In the genomic region with DNA sequence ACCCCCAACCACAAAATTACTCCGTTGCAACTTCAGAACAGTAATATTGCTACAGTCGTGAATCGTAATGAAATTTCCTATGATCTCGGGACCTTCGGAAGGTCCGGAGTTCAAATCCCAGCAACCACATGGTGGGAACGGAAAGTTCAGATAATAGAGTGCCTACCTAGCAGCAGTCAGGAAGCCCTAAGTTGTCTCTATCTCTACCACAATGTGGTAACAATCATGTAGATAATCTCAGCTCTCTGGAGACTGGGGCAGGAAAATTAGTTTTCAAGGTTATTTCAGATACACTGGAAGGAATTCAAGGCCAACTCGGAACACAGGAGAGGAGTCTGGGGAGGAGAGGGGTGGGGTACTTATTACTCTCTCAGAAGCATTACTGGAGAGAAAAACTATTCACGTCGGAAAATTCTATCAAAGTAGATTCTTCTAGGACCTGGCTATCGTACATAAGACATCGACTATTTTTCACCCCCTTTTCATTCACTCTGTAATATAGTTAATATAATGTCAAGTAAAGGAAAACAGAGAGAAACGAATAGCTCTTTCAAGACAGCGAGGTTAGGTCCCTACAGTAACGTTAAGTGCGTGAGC, we compare ENCODE assay signal across 8 mouse cellular contexts. TPM values are rescaled to one million over a fixed set of nuclear protein-coding genes. Genes with fewer than 3 reads are reported as not detected.
DNase-seq lines count a peak whose midpoint lies in the region; ATAC-seq and TF ChIP-seq lines count a peak whose summit lies in the region.
"Had no signal": no experiment of that assay in that cellular context is flagged by ENCODE, and none has a peak within 500 bp of the region (broad histone marks: within the 10 kb centered on the region; RNA-seq: fewer than 3 reads in every experiment).

No protein-coding gene starts in this region.

- H3K27me3 ChIP-seq in intestine, embryonic 16.5 days (replicated peaks; ENCODE audit: control insufficient read depth, insufficient read depth, low read length): no peaks in the 10 kb centered on the region
- peaks cover 5% of the 10 kb centered on the region; the same call in 1 of the 2 replicates for H3K27me3 ChIP-seq in neural tube, embryonic 15.5 days (replicated peaks)

- H3K9me3 ChIP-seq in intestine, embryonic 16.5 days (ENCODE audit: control insufficient read depth, low read length): no peaks in the 10 kb centered on the region
- H3K9me3 ChIP-seq in neural tube, embryonic 15.5 days (replicated peaks): no peaks in the 10 kb centered on the region

- ATAC-seq in intestine, embryonic 16.5 days: peak; percentile 4; the same call in 1 of the 2 replicates
- ATAC-seq in neural tube, embryonic 15.5 days (ENCODE audit: low FRiP score): 0 out of 2 replicates have a peak, but pooled peaks have one; percentile 19

- peak overlapping the region; percentile 99; the same call in 1 of the 2 replicates for H3K9ac ChIP-seq in intestine, embryonic 16.5 days (ENCODE audit: low read depth, low read length)
- peak overlapping the region; percentile 100 for H3K9ac ChIP-seq in neural tube, embryonic 15.5 days (replicated peaks)

- peaks cover 28% of the 10 kb centered on the region for H3K4me1 ChIP-seq in lung, adult 2 months (ENCODE audit: control insufficient read depth, insufficient read depth, low read length)
- H3K4me1 ChIP-seq in embryonic fibroblast, embryonic 13.5 days (ENCODE audit: control insufficient read depth, insufficient read depth, low read length): peaks cover 5% of the 10 kb centered on the region; the same call in 1 of the 2 replicates
- peaks cover 21% of the 10 kb centered on the region for H3K4me1 ChIP-seq in intestine, embryonic 16.5 days (ENCODE audit: control insufficient read depth, insufficient read depth, low read length)
- H3K4me1 ChIP-seq in neural tube, embryonic 15.5 days: peaks cover 36% of the 10 kb centered on the region

- H3K36me3 ChIP-seq in intestine, embryonic 16.5 days (ENCODE audit: control insufficient read depth, insufficient read depth, low read length): no peaks in the 10 kb centered on the region
- H3K36me3 ChIP-seq in neural tube, embryonic 15.5 days: peaks cover 6% of the 10 kb centered on the region; the same call in 1 of the 2 replicates

- TF ChIP-seq POLR2A in lung, adult 2 months (IDR thresholded peaks at IDR 0.05; ENCODE audit: borderline replicate concordance, extremely low read depth, low read depth, low read length): no peak
- TF ChIP-seq POLR2A in embryonic fibroblast, embryonic 13.5 days (IDR thresholded peaks at IDR 0.05; ENCODE audit: low read depth, low read length): no peak

- TF ChIP-seq CTCF in lung, adult 2 months (IDR thresholded peaks at IDR 0.05; ENCODE audit: insufficient read depth, low read length): no peak
- TF ChIP-seq CTCF in embryonic fibroblast, embryonic 13.5 days (IDR thresholded peaks at IDR 0.05; ENCODE audit: borderline replicate concordance, insufficient read depth, low read length): no peak

- peak overlapping the region; percentile 56 for H3K4me2 ChIP-seq in intestine, embryonic 16.5 days (ENCODE audit: low read depth, low read length)
- peak overlapping the region; percentile 58 for H3K4me2 ChIP-seq in neural tube, embryonic 15.5 days

- peak overlapping the region; percentile 62 for H3K4me3 ChIP-seq in lung, adult 2 months (replicated peaks; ENCODE audit: extremely low read depth, low read depth, low read length)
- no peak overlapping the region for H3K4me3 ChIP-seq in embryonic fibroblast, embryonic 13.5 days (ENCODE audit: insufficient read depth, low read length)
- peak overlapping the region; percentile 100 for H3K4me3 ChIP-seq in intestine, embryonic 16.5 days (ENCODE audit: low read length)
- H3K4me3 ChIP-seq in neural tube, embryonic 15.5 days (replicated peaks): peak overlapping the region; percentile 100

- peak overlapping the region; percentile 10 for H3K27ac ChIP-seq in embryonic fibroblast, embryonic 13.5 days (ENCODE audit: insufficient read depth, low read length)
- H3K27ac ChIP-seq in intestine, embryonic 16.5 days (ENCODE audit: low read length): peak overlapping the region; percentile 98
- peak overlapping the region; percentile 95 for H3K27ac ChIP-seq in neural tube, embryonic 15.5 days (replicated peaks)

- 27% methylated on average over 16 of the region's 16 CpGs for WGBS in lung, adult 2 months
- 36% methylated on average over 16 of the region's 16 CpGs for WGBS in intestine, embryonic 16.5 days
- 38% methylated on average over 16 of the region's 16 CpGs for WGBS in neural tube, embryonic 15.5 days

- no peak for DNase-seq in lung, adult 2 months
- no peak for DNase-seq in lung, postnatal 14 days
- no peak for DNase-seq in frontal cortex, postnatal 36 days (ENCODE audit: low spot score in 2 of 2)
- no peak for DNase-seq in layer of hippocampus, postnatal 10 days (ENCODE audit: low spot score in 2 of 2)

RNA-seq across cellular contexts. Expression of a gene that starts 0.5 kb away (rescaled TPM):
- polyA plus RNA-seq in lung, adult 2 months (2012; rRNA removed): 34.8 and 50.1 TPM in 2 replicates
- 174 and 184 TPM in 2 replicates for polyA plus RNA-seq in embryonic fibroblast, embryonic 13.5 days (2011; ENCODE audit: insufficient read length, low read depth, missing spikeins)
- polyA plus RNA-seq in intestine, embryonic 16.5 days (2015; fragmentation: Nextera tagmentation; extraction: Ambion mirVana): 54.9 and 60.0 TPM in 2 replicates
- polyA plus RNA-seq in neural tube, embryonic 15.5 days (2015; fragmentation: Nextera tagmentation; extraction: Ambion mirVana): 58.9 and 68.7 TPM in 2 replicates
- total RNA-seq in layer of hippocampus, postnatal 10 days (2021): 10 to 100 TPM; 39.5 to 47.6 TPM

RNA-seq across cellular contexts. Expression of a gene that starts 23.5 kb away (rescaled TPM):
- 13.0 and 16.4 TPM in 2 replicates for polyA plus RNA-seq in lung, adult 2 months (2012; rRNA removed)
- polyA plus RNA-seq in embryonic fibroblast, embryonic 13.5 days (2011; ENCODE audit: insufficient read length, low read depth, missing spikeins): 80.0 and 114 TPM in 2 replicates
- polyA plus RNA-seq in intestine, embryonic 16.5 days (2015; fragmentation: Nextera tagmentation; extraction: Ambion mirVana): 139 and 151 TPM in 2 replicates
- 199 and 218 TPM in 2 replicates for polyA plus RNA-seq in neural tube, embryonic 15.5 days (2015; fragmentation: Nextera tagmentation; extraction: Ambion mirVana)
- 10 to 100 TPM; 71.6 to 73.5 TPM for total RNA-seq in layer of hippocampus, postnatal 10 days (2021)

RNA-seq across cellular contexts. Expression of a gene that starts 49.1 kb away (rescaled TPM):
- 0.14 TPM in 1 of 2 replicates, not detected in the other for polyA plus RNA-seq in lung, adult 2 months (2012; rRNA removed)
- not detected in 2 replicates for polyA plus RNA-seq in embryonic fibroblast, embryonic 13.5 days (2011; ENCODE audit: insufficient read length, low read depth, missing spikeins)
- 12.7 and 13.0 TPM in 2 replicates for polyA plus RNA-seq in intestine, embryonic 16.5 days (2015; fragmentation: Nextera tagmentation; extraction: Ambion mirVana)
- 0.77 TPM in 1 of 2 replicates, not detected in the other for polyA plus RNA-seq in neural tube, embryonic 15.5 days (2015; fragmentation: Nextera tagmentation; extraction: Ambion mirVana)
- not detected for total RNA-seq in layer of hippocampus, postnatal 10 days (2021)
- polyA plus RNA-seq: brain, embryonic 14.5 days had no signal

Comparison
In these comparisons a context has a peak if more than half of its experiments do, and no peak if none do; other contexts are left out.
1. H3K27ac ChIP-seq: peak in every context shown above with its lines; median percentile 98 in intestine, embryonic 16.5 days; 95 in neural tube, embryonic 15.5 days; 10 in embryonic fibroblast, embryonic 13.5 days.